Mouse (Mus musculus) megakaryocyte, embryonic 14.5 days (primary cell): ENCODE measurements at regions not wholly inside any gene's neighbourhood (a gene's known extent, or its start where the extent isn't known, plus 50 kb on each side); places are given as distances from the start of the nearest gene placed in this dataset.

Source experiments
- FLI1 ChIP-seq: IDR thresholded peaks from 2 replicates; pipeline ENCODE4 v1.6.1; 2012; ENCODE audit warnings: low read length, inconsistent platforms, mixed read lengths
- GATA1 ChIP-seq: IDR thresholded peaks from 3 replicates; pipeline ENCODE4 v1.6.1; 2012; ENCODE audit warnings: mixed read lengths, low read length, inconsistent platforms, borderline replicate concordance

GRCm38 (mm10) chr9:27692751-27693150, 97.8 kb upstream of the Opcml start:
- TF ChIP-seq GATA1 (no peak), FLI1 (no peak)
